Mouse (Mus musculus): ENCODE measurements around the gene Plxdc2. TPM values are rescaled to one million over a fixed set of nuclear protein-coding genes. Genes with fewer than 3 reads are reported as not detected.

Gene Plxdc2
- polyA plus RNA-seq, 1 experiment from 2014 or later = 29.6 TPM

DNA sequence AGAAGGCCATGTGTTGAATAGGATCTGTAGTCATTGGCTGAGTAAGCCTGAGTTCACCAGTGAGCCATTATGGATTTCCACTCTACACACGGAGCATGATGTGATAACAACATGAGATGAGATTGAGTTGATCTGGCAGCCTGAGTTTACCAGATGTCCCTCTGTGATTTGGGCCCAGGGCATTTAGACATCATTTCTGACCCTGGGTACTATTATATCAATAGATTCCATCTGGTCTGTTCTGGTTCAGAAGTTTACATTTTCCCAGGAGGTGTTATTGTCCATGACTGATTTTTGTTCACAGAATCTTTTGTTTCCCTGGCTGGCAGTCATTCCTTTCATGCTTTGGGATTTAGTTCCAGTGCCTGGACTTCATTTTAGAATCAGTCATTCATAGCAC lies 146.7 kb downstream of the Plxdc2 start:
- Histone ChIP-seq H3K4me3 (no peak overlapping the region), H3K4me2 (no peak overlapping the region), H3K27ac (no peak overlapping the region), H3K36me3 (no peaks in the 10 kb centered on the region), H3K9me3 (no peaks in the 10 kb centered on the region), H3K27me3 (no peaks in the 10 kb centered on the region), H3K4me1 (no peaks in the 10 kb centered on the region), H3K9ac (no peak overlapping the region)
- WGBS = 17% methylated on average over 1 of the region's 1 CpGs
- no peak for ATAC-seq (ENCODE audit: insufficient number of reproducible peaks, insufficient read depth, low FRiP score, low TSS enrichment, low read depth)

DNA sequence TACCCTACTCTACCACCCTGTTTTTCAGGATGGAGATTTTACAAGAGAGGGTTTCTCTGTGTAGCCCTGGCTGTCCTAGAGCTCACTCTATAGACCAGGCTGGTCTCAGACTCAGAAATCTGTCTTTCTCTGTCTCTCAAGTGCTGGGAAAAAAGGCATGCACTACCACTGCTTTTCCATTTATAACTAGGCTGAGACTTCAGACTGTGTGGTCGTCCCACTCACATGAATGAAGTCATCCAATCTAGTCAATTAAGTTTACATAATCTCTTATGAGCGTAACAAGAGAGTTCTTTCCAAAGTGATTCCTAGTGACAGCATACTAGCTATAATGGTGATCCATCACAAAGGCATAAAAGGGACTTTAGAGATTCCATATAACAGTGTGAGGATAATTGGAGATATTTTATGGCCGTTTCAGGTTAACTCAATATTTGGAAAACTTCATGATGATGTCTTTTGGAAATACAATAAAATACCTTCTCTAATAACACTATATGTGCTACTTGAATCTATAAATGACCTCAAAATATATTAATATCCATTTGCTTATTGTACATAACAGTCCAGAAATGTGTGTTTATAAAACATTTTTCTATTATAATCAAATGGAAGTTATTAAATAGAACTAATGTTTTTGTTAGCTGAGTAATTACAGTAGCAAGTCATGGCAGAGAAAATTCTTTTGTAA lies 151.6 kb downstream of the Plxdc2 start:
- 63% methylated on average over 3 of the region's 3 CpGs for WGBS
- Histone ChIP-seq H3K9ac (no peak overlapping the region), H3K27ac (no peak overlapping the region), H3K36me3 (no peaks in the 10 kb centered on the region), H3K4me3 (no peak overlapping the region), H3K4me2 (no peak overlapping the region), H3K4me1 (no peaks in the 10 kb centered on the region), H3K9me3 (no peaks in the 10 kb centered on the region), H3K27me3 (no peaks in the 10 kb centered on the region)
- no peak for ATAC-seq (ENCODE audit: insufficient number of reproducible peaks, insufficient read depth, low FRiP score, low TSS enrichment, low read depth)

DNA sequence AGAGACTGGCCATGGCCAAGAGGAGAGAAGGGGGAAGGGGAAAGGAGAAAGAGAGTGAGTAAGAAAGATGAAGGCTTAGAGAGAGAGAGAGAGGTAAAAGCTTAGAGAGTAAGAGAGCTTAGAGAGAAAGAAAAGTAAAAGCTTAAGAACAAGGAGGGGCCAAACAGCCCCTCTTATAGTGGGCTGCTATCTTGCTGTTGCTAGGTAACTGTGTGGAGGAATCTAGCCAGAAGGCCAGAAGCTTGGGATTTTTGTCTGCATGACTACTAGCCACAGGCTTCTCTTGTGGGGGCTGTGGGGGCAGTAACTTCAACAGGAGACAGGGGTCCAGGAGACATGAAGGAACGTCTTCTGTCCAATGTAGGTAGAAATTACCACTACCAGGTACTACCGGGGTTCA lies 162.0 kb downstream of the Plxdc2 start:
- Histone ChIP-seq H3K9me3 (no peaks in the 10 kb centered on the region), H3K4me3 (no peak overlapping the region), H3K36me3 (no peaks in the 10 kb centered on the region), H3K4me2 (no peak overlapping the region), H3K9ac (no peak overlapping the region), H3K27me3 (no peaks in the 10 kb centered on the region), H3K27ac (no peak overlapping the region), H3K4me1 (no peaks in the 10 kb centered on the region)
- WGBS = 73% methylated on average over 2 of the region's 2 CpGs
- no peak for ATAC-seq (ENCODE audit: insufficient number of reproducible peaks, insufficient read depth, low FRiP score, low TSS enrichment, low read depth)

DNA sequence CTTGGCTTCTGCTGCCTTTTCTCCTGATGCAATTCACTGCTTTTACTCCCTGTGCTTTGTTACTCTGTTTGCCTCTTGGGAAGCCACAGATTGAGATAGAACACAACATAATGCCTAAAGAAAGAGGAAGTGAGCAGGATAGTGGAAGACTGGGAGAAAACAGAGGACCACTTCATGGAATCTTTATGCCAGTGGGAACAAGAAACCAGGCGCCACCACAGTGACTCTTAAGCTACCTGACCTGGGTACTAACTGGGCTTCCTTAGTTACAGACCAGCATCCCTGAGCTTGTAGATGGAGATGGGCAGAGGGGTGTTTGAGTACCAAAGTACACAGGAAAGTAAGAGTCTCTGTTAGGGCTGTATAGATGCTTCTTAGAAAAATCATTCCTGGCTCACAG lies 167.3 kb downstream of the Plxdc2 start:
- Histone ChIP-seq H3K27ac (no peak overlapping the region), H3K9me3 (no peaks in the 10 kb centered on the region), H3K4me2 (no peak overlapping the region), H3K4me3 (no peak overlapping the region), H3K9ac (no peak overlapping the region), H3K4me1 (no peaks in the 10 kb centered on the region), H3K27me3 (no peaks in the 10 kb centered on the region), H3K36me3 (no peaks in the 10 kb centered on the region)
- WGBS = 79% methylated on average over 1 of the region's 1 CpGs
- ATAC-seq (ENCODE audit: insufficient number of reproducible peaks, insufficient read depth, low FRiP score, low TSS enrichment, low read depth) = no peak

DNA sequence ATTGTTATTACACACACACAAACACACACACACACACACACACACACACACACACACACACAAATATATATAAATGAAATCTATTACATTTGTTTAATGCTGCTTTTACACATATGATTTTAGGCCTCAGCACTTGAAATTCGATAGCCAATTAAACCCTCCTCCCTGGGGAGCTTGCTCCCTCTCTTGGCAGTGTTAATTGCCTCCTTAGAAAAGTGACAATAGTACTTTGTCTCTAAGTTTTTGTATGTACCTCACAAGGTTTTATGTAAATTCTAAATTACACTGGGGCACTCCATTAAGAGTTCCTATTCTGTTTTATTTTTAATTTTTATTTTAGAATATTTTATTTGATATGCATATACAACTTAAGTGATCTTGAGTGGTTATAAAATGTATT lies 176.1 kb downstream of the Plxdc2 start:
- no peak overlapping the region for H3K4me3 ChIP-seq
- H3K4me1 ChIP-seq = no peaks in the 10 kb centered on the region
- no peak overlapping the region for H3K4me2 ChIP-seq
- no peak overlapping the region for H3K9ac ChIP-seq
- no peaks in the 10 kb centered on the region for H3K27me3 ChIP-seq
- 47% methylated on average over 1 of the region's 1 CpGs for WGBS
- ATAC-seq (ENCODE audit: insufficient number of reproducible peaks, insufficient read depth, low FRiP score, low TSS enrichment, low read depth) = no peak
- no peaks in the 10 kb centered on the region for H3K9me3 ChIP-seq
- H3K27ac ChIP-seq = no peak overlapping the region
- H3K36me3 ChIP-seq = no peaks in the 10 kb centered on the region

DNA sequence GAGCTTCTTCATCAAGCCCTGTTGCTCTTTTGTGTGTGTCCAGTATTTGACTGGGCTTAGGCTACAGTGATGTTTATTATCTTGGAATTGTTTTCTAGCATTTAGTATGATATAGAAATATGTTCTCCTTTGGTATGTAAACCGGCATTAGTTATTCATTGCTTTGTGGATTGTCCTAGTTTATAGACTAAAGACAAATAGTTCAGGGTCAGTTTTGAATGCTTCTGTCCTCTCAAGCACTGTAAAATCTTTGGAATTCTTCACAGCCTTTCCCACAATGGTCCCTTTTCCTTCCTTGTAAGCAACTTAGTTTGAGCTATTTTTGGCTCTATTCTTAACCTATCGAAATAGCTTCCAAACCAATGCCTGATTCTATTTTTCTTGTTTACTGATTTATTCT lies 178.5 kb downstream of the Plxdc2 start:
- H3K9ac ChIP-seq = no peak overlapping the region
- 84% methylated on average over 2 of the region's 2 CpGs for WGBS

DNA sequence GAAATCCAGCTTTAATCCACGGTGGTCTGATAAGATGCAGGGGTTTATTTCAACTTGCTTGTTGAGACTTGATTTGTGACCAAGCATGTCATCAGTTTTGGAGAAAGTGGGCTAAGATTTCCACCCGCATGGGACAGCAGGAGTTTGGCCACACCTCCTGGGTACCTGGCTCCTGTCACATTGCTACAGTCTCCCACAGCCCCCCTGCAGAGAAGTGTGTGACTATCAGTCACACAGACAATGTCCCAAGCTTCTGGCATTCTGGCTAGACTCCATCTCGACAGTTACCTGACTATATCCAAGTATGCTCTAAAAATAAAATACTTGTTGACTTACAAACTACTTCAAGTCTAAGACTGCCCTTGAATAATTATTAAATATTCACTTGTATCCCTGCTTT lies 185.1 kb downstream of the Plxdc2 start:
- no peak for ATAC-seq (ENCODE audit: insufficient number of reproducible peaks, insufficient read depth, low FRiP score, low TSS enrichment, low read depth)
- Histone ChIP-seq H3K9me3 (no peaks in the 10 kb centered on the region), H3K9ac (no peak overlapping the region), H3K4me1 (no peaks in the 10 kb centered on the region), H3K27me3 (no peaks in the 10 kb centered on the region), H3K36me3 (no peaks in the 10 kb centered on the region), H3K27ac (no peak overlapping the region), H3K4me3 (no peak overlapping the region), H3K4me2 (no peak overlapping the region)
- 71% methylated on average over 3 of the region's 3 CpGs for WGBS

More for the DNA sequence above, 178.5 kb downstream of the Plxdc2 start:
- H3K27me3 ChIP-seq = no peaks in the 10 kb centered on the region
- no peak overlapping the region for H3K27ac ChIP-seq
- no peak overlapping the region for H3K4me2 ChIP-seq
- H3K4me1 ChIP-seq = no peaks in the 10 kb centered on the region
- no peak overlapping the region for H3K4me3 ChIP-seq
- ATAC-seq (ENCODE audit: insufficient number of reproducible peaks, insufficient read depth, low FRiP score, low TSS enrichment, low read depth) = no peak
- no peaks in the 10 kb centered on the region for H3K9me3 ChIP-seq
- H3K36me3 ChIP-seq = no peaks in the 10 kb centered on the region

DNA sequence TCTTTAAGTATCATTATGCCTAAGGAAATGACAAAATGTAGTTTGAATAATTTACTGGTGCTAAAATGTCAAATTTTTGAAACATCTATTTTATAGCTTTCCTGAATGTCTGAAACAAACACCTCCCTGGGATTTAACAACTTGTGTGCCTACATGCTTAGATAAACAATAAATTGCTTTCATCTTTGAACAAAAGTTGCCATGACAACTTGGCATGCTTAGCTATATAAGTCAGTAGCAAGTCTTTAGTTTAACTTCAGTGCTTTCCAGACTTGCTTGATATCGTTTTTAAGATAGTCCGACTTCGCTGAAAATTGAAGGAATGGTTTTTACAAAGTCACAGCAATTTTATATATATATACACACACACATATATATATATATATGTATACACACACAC lies 189.1 kb downstream of the Plxdc2 start:
- no peak overlapping the region for H3K4me2 ChIP-seq
- no peaks in the 10 kb centered on the region for H3K4me1 ChIP-seq
- no peak overlapping the region for H3K27ac ChIP-seq
- WGBS = 89% methylated on average over 3 of the region's 3 CpGs
- no peaks in the 10 kb centered on the region for H3K9me3 ChIP-seq
- ATAC-seq (ENCODE audit: insufficient number of reproducible peaks, insufficient read depth, low FRiP score, low TSS enrichment, low read depth) = no peak
- H3K4me3 ChIP-seq = no peak overlapping the region
- no peak overlapping the region for H3K9ac ChIP-seq
- H3K36me3 ChIP-seq = no peaks in the 10 kb centered on the region
- H3K27me3 ChIP-seq = no peaks in the 10 kb centered on the region

DNA sequence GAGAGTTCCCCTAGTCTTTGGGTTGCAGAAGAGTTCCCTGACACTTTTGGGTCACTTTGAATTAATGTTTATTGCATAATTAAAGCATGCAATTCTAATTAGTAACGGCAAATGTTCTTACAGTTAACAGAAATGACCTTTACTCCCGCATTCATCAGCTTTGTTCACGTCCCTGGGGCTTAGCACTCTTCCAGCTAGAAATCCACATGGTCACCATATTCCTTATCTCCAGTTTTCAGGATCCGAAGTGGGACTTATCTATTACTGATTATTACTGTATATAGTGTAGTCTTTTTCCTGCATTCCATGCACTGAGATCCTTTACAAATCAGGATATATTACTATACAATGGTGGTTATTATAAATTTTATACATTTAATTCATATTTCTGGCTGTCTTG lies 203.2 kb downstream of the Plxdc2 start:
- Histone ChIP-seq H3K36me3 (no peaks in the 10 kb centered on the region), H3K9me3 (no peaks in the 10 kb centered on the region), H3K9ac (no peak overlapping the region), H3K4me1 (no peaks in the 10 kb centered on the region), H3K27me3 (no peaks in the 10 kb centered on the region), H3K4me2 (no peak overlapping the region), H3K27ac (no peak overlapping the region), H3K4me3 (no peak overlapping the region)
- ATAC-seq (ENCODE audit: insufficient number of reproducible peaks, insufficient read depth, low FRiP score, low TSS enrichment, low read depth) = no peak
- WGBS = 45% methylated on average over 4 of the region's 4 CpGs

DNA sequence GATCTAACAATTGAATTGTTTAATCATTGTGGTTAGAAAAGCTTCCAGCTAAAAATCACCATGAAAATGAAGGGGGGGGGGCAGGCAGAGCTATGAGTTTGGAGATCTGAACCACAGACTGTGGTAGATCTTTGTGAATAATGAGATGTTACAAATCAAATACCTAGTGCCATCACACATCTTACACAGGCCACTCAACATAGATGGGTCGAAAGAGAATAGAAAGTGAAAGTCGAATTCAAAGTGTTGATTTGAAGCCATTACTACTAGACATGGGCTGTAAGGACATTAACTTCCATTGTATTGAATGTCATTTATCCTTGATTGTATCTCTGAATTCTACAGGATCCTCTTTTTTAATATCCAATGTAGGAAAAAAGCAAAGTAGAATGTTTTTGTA lies 212.2 kb downstream of the Plxdc2 start:
- Histone ChIP-seq H3K9ac (no peak overlapping the region), H3K9me3 (no peaks in the 10 kb centered on the region), H3K27ac (no peak overlapping the region), H3K4me1 (no peaks in the 10 kb centered on the region), H3K36me3 (no peaks in the 10 kb centered on the region), H3K4me2 (no peak overlapping the region), H3K4me3 (no peak overlapping the region), H3K27me3 (no peaks in the 10 kb centered on the region)
- WGBS = 92% methylated on average over 2 of the region's 2 CpGs
- ATAC-seq (ENCODE audit: insufficient number of reproducible peaks, insufficient read depth, low FRiP score, low TSS enrichment, low read depth) = no peak

DNA sequence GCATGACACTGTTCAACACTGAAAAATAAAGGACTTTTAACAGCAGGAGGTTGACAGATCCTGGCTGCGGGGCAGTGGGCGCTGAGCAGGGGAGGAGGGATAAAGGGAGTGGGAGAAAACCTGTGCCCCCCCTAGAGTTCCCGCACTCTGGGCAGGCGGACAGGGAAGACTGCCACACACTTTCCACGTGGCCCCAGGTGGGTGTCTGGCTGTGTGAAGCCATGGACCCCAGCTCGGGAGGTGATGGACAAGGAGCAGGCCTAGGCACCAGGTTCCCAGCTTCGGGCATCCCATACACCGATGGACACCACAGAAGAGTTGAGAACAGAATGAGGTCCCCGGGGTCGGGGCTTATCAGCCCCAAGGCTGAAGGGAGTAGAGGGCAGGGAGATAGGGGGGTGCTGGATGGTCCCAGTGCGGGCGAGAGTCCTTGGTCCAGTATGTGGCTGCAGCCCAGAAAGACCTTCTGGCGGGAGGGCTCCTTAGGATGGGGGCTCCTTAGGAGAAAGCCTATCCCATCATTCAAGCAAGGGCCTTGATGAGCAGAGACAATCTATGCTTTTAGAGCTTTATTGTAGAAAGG lies 215.2 kb downstream of the Plxdc2 start:
- ATAC-seq (ENCODE audit: insufficient number of reproducible peaks, insufficient read depth, low FRiP score, low TSS enrichment, low read depth) = no peak
- Histone ChIP-seq H3K27me3 (no peaks in the 10 kb centered on the region), H3K9ac (no peak overlapping the region), H3K9me3 (no peaks in the 10 kb centered on the region), H3K4me1 (no peaks in the 10 kb centered on the region), H3K36me3 (no peaks in the 10 kb centered on the region), H3K4me3 (no peak overlapping the region), H3K27ac (no peak overlapping the region), H3K4me2 (no peak overlapping the region)
- 85% methylated on average over 13 of the region's 13 CpGs for WGBS

DNA sequence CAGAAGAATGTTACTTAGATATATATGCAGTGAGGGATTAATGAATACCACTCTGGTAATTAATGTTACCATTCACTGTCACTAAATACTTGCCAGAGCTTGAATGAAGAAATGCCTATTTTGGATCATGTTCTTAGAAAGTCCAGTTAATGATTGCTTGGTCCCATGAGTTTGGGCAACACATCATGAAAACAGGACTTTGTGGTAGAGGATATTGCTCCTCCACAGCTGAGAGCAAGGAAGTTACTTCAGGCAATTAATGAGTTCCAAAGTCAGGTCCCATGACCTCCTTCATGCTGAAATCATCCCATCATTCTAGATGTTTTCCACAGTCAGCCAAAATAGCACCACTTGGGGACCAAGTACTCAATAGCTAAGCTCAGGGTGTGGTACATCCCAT lies 220.5 kb downstream of the Plxdc2 start:
- H3K9ac ChIP-seq = no peak overlapping the region
- no peak for ATAC-seq (ENCODE audit: insufficient number of reproducible peaks, insufficient read depth, low FRiP score, low TSS enrichment, low read depth)
- no peak overlapping the region for H3K27ac ChIP-seq
- no peaks in the 10 kb centered on the region for H3K27me3 ChIP-seq
- H3K4me3 ChIP-seq = no peak overlapping the region
- no peaks in the 10 kb centered on the region for H3K9me3 ChIP-seq
- H3K36me3 ChIP-seq = no peaks in the 10 kb centered on the region
- no peak overlapping the region for H3K4me2 ChIP-seq
- H3K4me1 ChIP-seq = peaks cover 12% of the 10 kb centered on the region; the same call in 1 of the 2 replicates
